Mouse (Mus musculus) liver, postnatal 0 days (tissue): ENCODE results near the gene Gm973. TPM values are rescaled to one million over a fixed set of nuclear protein-coding genes. Genes with fewer than 3 reads are reported as not detected.

Experiments used
- ATAC-seq: fragments of 200-750 bp; cut with Nextera tagmentation; 2 replicates; pipeline ENCODE4 v1.8.0; 2017; ENCODE audit warnings: mild to moderate bottlenecking, moderate library complexity
- DNase-seq: peaks from one replicate; pipeline ENCODE4 v3.0.0-alpha.2; 2016
- H3K27ac ChIP-seq: fragments of 300-500 bp; sonication (generic); 2 replicates; pipeline ENCODE4 v1.5.1; 2014; ENCODE audit warnings: antibody characterized with exemption, moderate library complexity, mild to moderate bottlenecking, low read depth
- H3K27me3 ChIP-seq: fragments of 300-500 bp; sonication (generic); 2 replicates; pipeline ENCODE4 v1.6.1; 2014; ENCODE audit warnings: low read length, control low read depth, mixed read lengths; ENCODE audit not compliant: insufficient read depth
- H3K36me3 ChIP-seq: fragments of 300-500 bp; sonication (generic); replicated peaks from 2 replicates; pipeline ENCODE4 v1.6.1; 2014; ENCODE audit warnings: mild to moderate bottlenecking, control low read depth, low read length, moderate library complexity, mixed read lengths; ENCODE audit not compliant: insufficient read depth
- H3K4me1 ChIP-seq: fragments of 300-500 bp; sonication (generic); 2 replicates; pipeline ENCODE4 v1.6.1; 2014; ENCODE audit warnings: antibody characterized with exemption, mild to moderate bottlenecking, control low read depth; ENCODE audit not compliant: insufficient read depth
- H3K4me2 ChIP-seq: fragments of 300-500 bp; sonication (generic); 2 replicates; pipeline ENCODE4 v1.6.1; 2014; ENCODE audit warnings: low read depth, mild to moderate bottlenecking, low read length, moderate library complexity, mixed read lengths
- H3K4me3 ChIP-seq: fragments of 300-500 bp; sonication (generic); 2 replicates; pipeline ENCODE4 v1.5.1; 2014; ENCODE audit warnings: low read depth, low read length
- H3K9ac ChIP-seq: fragments of 300-500 bp; sonication (generic); replicated peaks from 2 replicates; pipeline ENCODE4 v1.6.1; 2014; ENCODE audit warnings: mild to moderate bottlenecking, moderate library complexity
- H3K9me3 ChIP-seq: fragments of 300-500 bp; sonication (generic); 2 replicates; pipeline ENCODE4 v1.6.1; 2016; ENCODE audit warnings: mild to moderate bottlenecking, control low read depth, low read length, mixed read lengths
- CTCF ChIP-seq: sonication (generic); IDR thresholded peaks from 2 replicates; pipeline ENCODE4 v1.5.1; 2016; ENCODE audit warnings: antibody characterized with exemption, low read depth
- EP300 ChIP-seq: IDR thresholded peaks from 2 replicates; pipeline ENCODE4 v1.6.1; 2016; ENCODE audit warnings: antibody characterized with exemption, low read depth, mild to moderate bottlenecking
- WGBS: fragments of 180-500 bp; shearing (Covaris S2); extraction: QIAGEN DNeasy Blood & Tissue Kit; methylation state at CpG from one replicate; pipeline ENCODE4 v1.1.7; 2014; ENCODE audit not compliant: insufficient replicate concordance; 5-methylcytosine and 5-hydroxymethylcytosine counted together
- polyA plus RNA-seq: library from polyadenylated mRNA; unstranded; fragments of >200 nt; fragmentation: Nextera tagmentation; extraction: Ambion mirVana; gene quantifications from 2 replicates; pipeline ENCODE4 v1.2.1, GENCODE M21; 2015

Gene Gm973
- polyA plus RNA-seq, 1 experiment from 2014 or later: not detected

DNA sequence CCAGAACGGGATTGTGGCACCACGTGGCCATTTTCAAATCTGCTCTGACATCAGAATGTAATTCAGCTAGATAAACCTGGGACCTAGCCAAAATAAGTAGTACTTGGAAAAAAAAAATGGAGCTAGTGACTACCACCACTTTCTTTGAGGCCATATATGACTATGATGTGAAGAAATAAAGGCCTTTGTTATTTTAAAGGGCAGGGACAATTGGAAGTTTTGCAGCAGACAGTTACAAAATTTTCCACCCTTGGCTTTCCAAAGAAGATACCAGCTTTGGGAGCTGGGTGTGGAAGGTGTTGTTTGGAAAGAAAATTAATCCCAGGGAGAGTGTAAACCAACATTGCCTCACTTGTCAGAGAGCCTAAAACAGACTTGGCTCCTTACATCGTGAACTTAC, 37.2 kb upstream of the Gm973 start:
- Histone ChIP-seq H3K9ac (no peak overlapping the region), H3K36me3 (no peaks in the 10 kb centered on the region), H3K4me1 (peaks cover 18% of the 10 kb centered on the region), H3K27me3 (no peaks in the 10 kb centered on the region), H3K27ac (no peak overlapping the region), H3K4me3 (no peak overlapping the region), H3K4me2 (no peak overlapping the region), H3K9me3 (no peaks in the 10 kb centered on the region)
- ATAC-seq (no peak), DNase-seq (no peak)
- TF ChIP-seq EP300 (no peak), CTCF (no peak)
- 82% methylated on average over 3 of the region's 3 CpGs for WGBS

DNA sequence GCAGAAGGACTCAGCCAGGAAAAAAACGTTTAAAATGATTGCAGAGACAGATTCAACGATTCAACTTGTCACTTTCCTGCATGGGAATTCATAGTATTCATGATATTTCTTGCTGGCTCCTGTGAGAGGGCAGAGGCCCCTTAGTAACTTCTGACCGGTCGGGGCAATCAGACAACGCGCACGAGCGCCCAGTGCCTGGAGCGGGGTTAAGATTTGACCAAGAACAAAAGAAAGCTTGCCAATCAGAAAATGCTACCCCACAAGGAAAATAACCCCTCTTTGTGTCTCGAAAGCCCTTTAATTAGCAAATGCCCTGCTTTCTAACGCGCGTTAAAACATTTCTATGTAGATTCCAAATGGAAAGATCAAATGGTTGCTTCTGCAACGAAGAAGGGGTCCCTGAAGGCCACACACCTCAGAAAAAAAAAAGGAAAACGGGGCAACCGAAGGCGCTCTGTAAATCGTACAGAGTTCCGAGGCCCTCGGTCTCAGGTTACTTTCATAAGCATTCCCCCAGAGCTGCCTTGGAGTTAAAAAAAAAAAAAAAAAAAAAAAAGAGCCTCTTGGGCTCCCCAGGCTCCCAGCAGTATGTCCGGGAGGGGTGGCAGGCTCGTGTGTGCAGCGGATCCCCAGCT, 35.1 kb upstream of the Gm973 start:
- H3K4me2 ChIP-seq: peak overlapping the region; percentile 100
- H3K4me1 ChIP-seq: peaks cover 30% of the 10 kb centered on the region
- peak overlapping the region; percentile 56 for H3K9ac ChIP-seq
- DNase-seq: no peak
- no peak for ATAC-seq
- H3K27me3 ChIP-seq: no peaks in the 10 kb centered on the region; the same call in 1 of the 2 replicates
- no peaks in the 10 kb centered on the region for H3K36me3 ChIP-seq
- 6% methylated on average over 23 of the region's 23 CpGs for WGBS
- H3K9me3 ChIP-seq: no peaks in the 10 kb centered on the region
- H3K4me3 ChIP-seq: peak overlapping the region; percentile 69
- TF ChIP-seq EP300 (no peak), CTCF (no peak)
- H3K27ac ChIP-seq: peak overlapping the region; percentile 85

- WGBS: under 1% methylated on average over 56 of the region's 57 CpGs
- Histone ChIP-seq H3K4me2 (peak overlapping the region; percentile 100), H3K9me3 (no peaks in the 10 kb centered on the region), H3K27ac (peak overlapping the region; percentile 85), H3K27me3 (no peaks in the 10 kb centered on the region; the same call in 1 of the 2 replicates), H3K36me3 (no peaks in the 10 kb centered on the region), H3K4me3 (peak overlapping the region; percentile 69), H3K9ac (peak overlapping the region; percentile 66), H3K4me1 (peaks cover 30% of the 10 kb centered on the region)
- TF ChIP-seq CTCF (no peak; the same call in 1 of the 2 replicates), EP300 (no peak)
- DNase-seq (peak; percentile 91), ATAC-seq (peak; percentile 95)
Measured at GRCm38 (mm10) chr1:59481456-59482291, 34.4 kb upstream of the Gm973 start.

DNA sequence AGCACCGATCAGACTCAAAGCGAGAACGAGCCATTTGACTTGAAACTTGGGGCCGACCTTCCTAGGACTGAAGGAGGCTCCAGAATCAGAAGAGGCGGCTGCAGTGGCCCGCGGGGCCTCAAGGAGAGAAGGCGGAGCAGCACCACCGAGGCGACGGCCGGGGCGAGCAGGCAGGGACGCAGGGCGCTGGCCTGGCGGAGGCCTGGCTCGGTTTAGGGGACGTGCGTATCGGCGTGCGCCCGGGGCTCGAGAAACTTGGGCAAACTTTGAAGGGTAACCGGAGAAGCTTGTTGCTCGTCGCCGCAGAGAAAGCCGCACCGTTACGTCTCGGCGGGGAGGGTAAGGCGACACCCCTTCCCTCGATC, 33.8 kb upstream of the Gm973 start, which contains the start of gene Fzd7:
TSS of gene Fzd7 (plus strand) at position 94 of the 365 bp plus-strand sequence.
- DNase-seq (peak; percentile 57), ATAC-seq (peak; percentile 50)
- Histone ChIP-seq H3K36me3 (no peaks in the 10 kb centered on the region), H3K27ac (peak within 1 kb of the TSS; percentile 85), H3K9ac (peak within 1 kb of the TSS; percentile 66), H3K4me2 (peak within 1 kb of the TSS; percentile 100), H3K9me3 (no peaks in the 10 kb centered on the region), H3K4me1 (peaks cover 35% of the 10 kb centered on the region), H3K27me3 (no peaks in the 10 kb centered on the region; the same call in 1 of the 2 replicates), H3K4me3 (peak within 1 kb of the TSS; percentile 69)
- TF ChIP-seq EP300: no peak
- TF ChIP-seq CTCF: no peak
- under 1% methylated on average over 32 of the region's 35 CpGs for WGBS

- H3K4me2 ChIP-seq: peak overlapping the region; percentile 100
- peaks cover 41% of the 10 kb centered on the region for H3K4me1 ChIP-seq
- H3K36me3 ChIP-seq: no peaks in the 10 kb centered on the region
- DNase-seq (peak; percentile 45), ATAC-seq (no peak)
- WGBS: under 1% methylated on average over 80 of the region's 88 CpGs
- H3K4me3 ChIP-seq: peak overlapping the region; percentile 69
- TF ChIP-seq EP300 (no peak), CTCF (no peak)
- H3K27me3 ChIP-seq: no peaks in the 10 kb centered on the region; the same call in 1 of the 2 replicates
- H3K9me3 ChIP-seq: no peaks in the 10 kb centered on the region
- peak overlapping the region; percentile 80 for H3K27ac ChIP-seq
- H3K9ac ChIP-seq: peak overlapping the region; percentile 66
Measured at GRCm38 (mm10) chr1:59482696-59483520, 33.2 kb upstream of the Gm973 start.
